Mouse (Mus musculus) cortical plate, adult 2 months (tissue): ENCODE measurements around the gene Apof.
"Not testable (repeated sequence)": the region's sequence is repeated elsewhere in the genome, so short reads cannot be mapped to it uniquely, and the experiment has no call there.

ENCODE experiments used
- CTCF ChIP-seq: fragments of 200-500 bp; IDR thresholded peaks from 2 replicates; pipeline ENCODE4 v1.5.1; 2011; ENCODE audit warnings: mild to moderate bottlenecking, control low read depth, low read length; ENCODE audit not compliant: insufficient read depth; ENCODE audit errors: extremely low read depth
- POLR2A ChIP-seq: fragments of 200-500 bp; IDR thresholded peaks from 2 replicates; pipeline ENCODE4 v1.6.1; 2011; ENCODE audit warnings: mild to moderate bottlenecking, low read length, control low read depth; ENCODE audit not compliant: insufficient read depth; ENCODE audit errors: extremely low read depth

- not testable (repeated sequence) for TF ChIP-seq CTCF, POLR2A
Measured at GRCm38 (mm10) chr10:128260376-128260775, 8.1 kb upstream of the Apof start.
